Mouse (Mus musculus) ES-Bruce4 (cell line): ENCODE results near the gene Naa35.

Source experiments
- CTCF ChIP-seq: IDR thresholded peaks from one replicate; pipeline ENCODE4 v1.8.1; 2011; ENCODE audit warnings: low read depth, low read length
- EP300 ChIP-seq: IDR thresholded peaks from 2 replicates; pipeline ENCODE4 v1.6.1; 2011; ENCODE audit warnings: low read depth, low read length; ENCODE audit not compliant: insufficient read depth
- POLR2A ChIP-seq: IDR thresholded peaks from one replicate; pipeline ENCODE4 v1.8.1; 2011; ENCODE audit warnings: low read length; ENCODE audit not compliant: insufficient read depth

DNA sequence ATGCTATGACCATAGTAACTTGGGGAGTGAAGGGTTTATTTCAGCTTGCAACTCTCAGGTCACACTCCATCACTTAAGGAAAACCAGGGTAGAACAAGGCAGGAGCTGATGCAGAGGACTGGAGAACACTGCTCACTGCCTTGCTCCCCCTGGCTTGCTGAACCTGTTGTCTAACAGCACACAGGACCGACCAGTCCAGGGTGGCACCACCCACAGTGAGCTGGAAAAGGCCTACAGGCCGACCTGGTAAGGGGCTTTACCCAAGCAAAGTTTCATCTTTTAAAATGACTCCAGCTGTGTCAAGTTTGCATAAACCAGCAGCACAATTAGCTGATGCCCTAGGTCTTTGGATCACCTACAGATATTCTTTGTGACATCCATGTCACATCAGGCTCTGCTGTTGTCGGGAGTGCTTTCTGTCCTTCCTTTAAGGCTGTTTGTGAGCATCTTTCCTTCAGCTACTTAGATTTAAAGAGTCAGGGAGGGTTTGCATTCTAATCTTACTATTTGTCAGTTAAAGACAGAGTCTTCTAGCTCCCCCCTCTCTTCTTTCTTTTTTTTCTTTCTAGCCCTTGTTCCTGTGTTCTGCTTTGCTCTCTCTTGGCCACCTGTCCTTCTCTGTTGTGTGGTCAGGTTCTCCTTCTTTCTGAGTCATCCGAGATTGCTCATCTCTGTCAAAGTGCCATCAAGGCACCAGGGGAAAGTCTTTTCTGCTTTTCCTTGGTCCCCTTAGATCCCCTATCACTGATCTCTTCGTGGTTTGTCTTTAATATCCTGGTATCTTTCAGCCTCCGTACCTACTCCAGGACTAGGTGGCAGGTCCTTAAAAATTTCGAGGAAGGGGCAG is 36.8 kb downstream of the Naa35 start:
- TF ChIP-seq POLR2A, result no peak
- no peak for TF ChIP-seq EP300
- no peak for TF ChIP-seq CTCF
